Mouse (Mus musculus): ENCODE data around the gene Plch2.
A peak's percentile ranks its signal among the peaks of the same experiment; 100 is the strongest.

Plch2 gene

GRCm38 (mm10) chr4:154965856-154966255, 90.7 kb downstream of the Plch2 start:
- Histone ChIP-seq H3K4me1 (replicated peaks; ENCODE audit: low read depth, low read length) (peaks cover 46% of the 10 kb centered on the region), H3K27me3 (ENCODE audit: insufficient read depth, low read length) (peaks cover 30% of the 10 kb centered on the region), H3K9me3 (ENCODE audit: low read length) (peaks cover 20% of the 10 kb centered on the region), H3K36me3 (ENCODE audit: insufficient read depth, low read length) (peaks cover 45% of the 10 kb centered on the region), H3K4me3 (replicated peaks; ENCODE audit: low read length) (no peak overlapping the region; the same call in 1 of the 2 replicates)
- no peak for TF ChIP-seq CTCF (conservative IDR thresholded peaks at IDR 0.05; ENCODE audit: low read length)
- TF ChIP-seq POU5F1 (IDR thresholded peaks at IDR 0.05; ENCODE audit: borderline replicate concordance, low read length) = no peak
- no peak for TF ChIP-seq NANOG (IDR thresholded peaks at IDR 0.05; ENCODE audit: borderline replicate concordance, low read length)

- Histone ChIP-seq H3K9me3 (ENCODE audit: low read length) (peaks cover 9% of the 10 kb centered on the region), H3K4me1 (replicated peaks; ENCODE audit: low read depth, low read length) (peaks cover 54% of the 10 kb centered on the region), H3K36me3 (ENCODE audit: insufficient read depth, low read length) (peaks cover 34% of the 10 kb centered on the region), H3K4me3 (replicated peaks; ENCODE audit: low read length) (peak overlapping the region; percentile 91), H3K27me3 (ENCODE audit: insufficient read depth, low read length) (peaks cover 41% of the 10 kb centered on the region)
- TF ChIP-seq CTCF (conservative IDR thresholded peaks at IDR 0.05; ENCODE audit: low read length) (no peak), NANOG (IDR thresholded peaks at IDR 0.05; ENCODE audit: borderline replicate concordance, low read length) (no peak), POU5F1 (IDR thresholded peaks at IDR 0.05; ENCODE audit: borderline replicate concordance, low read length) (no peak)
These were observed 91.9 kb downstream of the Plch2 start for GRCm38 (mm10) chr4:154964581-154965235.

DNA sequence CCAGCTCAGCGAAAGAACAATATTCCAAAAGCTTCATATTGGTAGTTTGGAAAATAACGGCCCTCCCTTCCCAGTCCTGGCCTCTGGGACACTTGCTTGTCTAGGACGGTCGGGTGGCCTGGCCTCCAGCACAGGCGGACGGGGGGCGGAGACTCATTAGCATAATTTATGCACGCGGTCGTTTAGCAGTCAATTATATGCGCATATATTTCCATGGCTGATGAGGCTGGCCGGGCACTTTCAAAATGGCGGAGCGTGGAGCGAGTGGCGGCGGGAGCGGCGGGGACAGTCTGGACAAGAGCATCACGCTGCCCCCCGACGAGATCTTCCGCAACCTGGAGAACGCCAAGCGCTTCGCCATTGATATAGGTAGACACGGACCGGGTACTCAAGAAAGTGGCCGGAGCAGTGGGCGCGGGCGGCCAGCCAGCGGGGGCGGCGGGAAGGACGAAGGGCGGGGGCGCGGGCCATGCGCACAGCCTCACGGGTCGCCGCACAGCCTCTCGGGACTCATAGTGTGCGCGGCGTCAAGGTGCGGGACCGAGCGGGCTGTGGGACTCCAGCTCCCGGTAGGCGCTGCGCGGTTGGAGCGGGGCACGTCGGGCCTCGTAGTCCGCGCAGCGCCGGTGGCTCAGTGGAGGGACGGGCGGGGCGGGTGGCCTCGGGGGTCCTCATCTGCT, 92.5 kb downstream of the Plch2 start, which contains the start of gene Pank4:
TSS of gene Pank4 (plus strand) at position 223 of the 680 bp plus-strand sequence.
- Histone ChIP-seq H3K27me3 (ENCODE audit: insufficient read depth, low read length) (peaks cover 48% of the 10 kb centered on the region), H3K9me3 (ENCODE audit: low read length) (peaks cover 2% of the 10 kb centered on the region; the same call in 1 of the 2 replicates), H3K4me1 (replicated peaks; ENCODE audit: low read depth, low read length) (peaks cover 59% of the 10 kb centered on the region), H3K4me3 (replicated peaks; ENCODE audit: low read length) (peak within 1 kb of the TSS; percentile 91), H3K36me3 (ENCODE audit: insufficient read depth, low read length) (peaks cover 27% of the 10 kb centered on the region)
- TF ChIP-seq CTCF (conservative IDR thresholded peaks at IDR 0.05; ENCODE audit: low read length) = no peak
- TF ChIP-seq POU5F1 (IDR thresholded peaks at IDR 0.05; ENCODE audit: borderline replicate concordance, low read length) = peak; percentile 89
- no peak for TF ChIP-seq NANOG (IDR thresholded peaks at IDR 0.05; ENCODE audit: borderline replicate concordance, low read length)

DNA sequence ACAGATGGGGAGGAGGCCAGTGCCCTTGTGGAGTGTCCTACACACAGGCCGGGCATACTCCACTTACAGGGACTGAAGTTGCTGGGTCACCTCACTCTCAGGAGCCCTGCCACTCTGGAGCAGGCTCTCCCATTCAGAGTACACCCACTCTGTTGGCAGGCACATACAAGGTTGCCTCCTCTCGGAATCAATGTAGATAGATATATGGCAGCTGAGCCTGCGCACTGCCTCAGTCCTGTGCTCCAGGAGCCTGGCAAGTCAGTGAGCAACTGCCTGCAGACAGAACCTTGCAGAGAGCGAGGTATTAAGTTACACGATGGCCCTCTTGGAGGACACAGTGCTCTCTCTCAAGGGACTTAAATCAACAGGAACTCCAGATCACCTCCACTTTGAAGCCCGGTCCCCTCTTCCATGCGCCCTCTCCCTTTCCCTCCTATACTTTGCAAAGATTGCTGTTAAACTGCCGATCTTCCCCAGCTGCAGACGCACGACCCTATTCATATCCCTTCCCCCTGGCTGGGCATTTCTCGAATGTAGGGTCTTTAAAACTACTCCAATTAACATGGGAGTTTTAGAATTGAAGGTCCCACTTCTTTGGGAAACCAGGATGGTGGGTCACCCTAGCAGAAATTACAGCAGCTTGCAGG, 93.3 kb downstream of the Plch2 start:
- H3K4me1 ChIP-seq (replicated peaks; ENCODE audit: low read depth, low read length) = peaks cover 65% of the 10 kb centered on the region
- TF ChIP-seq NANOG (IDR thresholded peaks at IDR 0.05; ENCODE audit: borderline replicate concordance, low read length) = no peak
- peak overlapping the region; percentile 91 for H3K4me3 ChIP-seq (replicated peaks; ENCODE audit: low read length)
- peaks cover 22% of the 10 kb centered on the region for H3K36me3 ChIP-seq (ENCODE audit: insufficient read depth, low read length)
- peaks cover 54% of the 10 kb centered on the region for H3K27me3 ChIP-seq (ENCODE audit: insufficient read depth, low read length)
- no peaks in the 10 kb centered on the region for H3K9me3 ChIP-seq (ENCODE audit: low read length)

DNA sequence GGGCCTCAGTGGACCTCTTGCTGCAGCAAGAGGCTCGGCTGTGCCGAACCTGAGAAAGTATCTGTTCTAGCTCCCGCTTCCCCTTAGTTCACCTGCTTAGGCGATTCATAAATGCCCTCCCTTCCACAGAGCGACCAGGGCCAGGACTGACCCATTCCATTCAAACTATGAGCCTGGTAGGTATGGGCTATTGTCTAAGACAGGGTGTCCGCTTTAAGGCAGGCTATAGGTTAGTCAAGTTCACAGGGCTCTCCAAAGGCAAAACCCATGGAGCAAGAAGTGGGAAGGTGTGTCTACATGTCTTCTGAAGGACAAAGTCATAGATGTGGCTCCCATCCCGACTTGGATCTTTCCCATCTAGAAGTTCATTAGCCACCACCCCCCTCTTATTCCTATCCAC, 93.9 kb downstream of the Plch2 start:
- TF ChIP-seq NANOG (IDR thresholded peaks at IDR 0.05; ENCODE audit: borderline replicate concordance, low read length) = no peak
- no peak for TF ChIP-seq POU5F1 (IDR thresholded peaks at IDR 0.05; ENCODE audit: borderline replicate concordance, low read length)
- no peak for TF ChIP-seq CTCF (conservative IDR thresholded peaks at IDR 0.05; ENCODE audit: low read length)
- H3K27me3 ChIP-seq (ENCODE audit: insufficient read depth, low read length) = peaks cover 60% of the 10 kb centered on the region
- H3K4me1 ChIP-seq (replicated peaks; ENCODE audit: low read depth, low read length) = peaks cover 72% of the 10 kb centered on the region
- H3K9me3 ChIP-seq (ENCODE audit: low read length) = no peaks in the 10 kb centered on the region
- H3K4me3 ChIP-seq (replicated peaks; ENCODE audit: low read length) = no peak overlapping the region
- peaks cover 17% of the 10 kb centered on the region for H3K36me3 ChIP-seq (ENCODE audit: insufficient read depth, low read length)

DNA sequence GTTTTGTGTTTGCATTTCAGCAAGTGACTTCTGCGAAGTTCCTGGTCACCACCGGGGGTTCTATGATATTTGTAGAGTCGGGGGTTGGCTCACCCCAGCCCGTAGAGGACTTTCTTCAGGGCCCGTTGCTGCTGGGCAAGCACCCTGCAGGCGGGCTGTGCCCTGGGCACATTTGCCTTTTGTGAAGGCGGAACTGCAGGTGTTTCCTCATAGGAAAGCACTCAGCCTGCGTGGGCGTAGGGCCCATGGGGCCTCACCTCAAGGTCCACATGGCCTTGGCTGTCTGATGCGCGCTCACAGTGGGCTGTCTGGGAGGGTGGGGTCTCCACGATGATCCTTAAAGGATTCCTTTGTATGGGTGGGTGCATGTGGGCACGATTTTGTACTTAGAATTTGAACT, 94.7 kb downstream of the Plch2 start:
- no peaks in the 10 kb centered on the region for H3K9me3 ChIP-seq (ENCODE audit: low read length)
- peaks cover 76% of the 10 kb centered on the region for H3K4me1 ChIP-seq (replicated peaks; ENCODE audit: low read depth, low read length)
- TF ChIP-seq CTCF (conservative IDR thresholded peaks at IDR 0.05; ENCODE audit: low read length) (no peak), POU5F1 (IDR thresholded peaks at IDR 0.05; ENCODE audit: borderline replicate concordance, low read length) (no peak), NANOG (IDR thresholded peaks at IDR 0.05; ENCODE audit: borderline replicate concordance, low read length) (no peak)
- peaks cover 68% of the 10 kb centered on the region for H3K27me3 ChIP-seq (ENCODE audit: insufficient read depth, low read length)
- H3K36me3 ChIP-seq (ENCODE audit: insufficient read depth, low read length) = peaks cover 11% of the 10 kb centered on the region
- peak overlapping the region; percentile 83 for H3K4me3 ChIP-seq (replicated peaks; ENCODE audit: low read length)

DNA sequence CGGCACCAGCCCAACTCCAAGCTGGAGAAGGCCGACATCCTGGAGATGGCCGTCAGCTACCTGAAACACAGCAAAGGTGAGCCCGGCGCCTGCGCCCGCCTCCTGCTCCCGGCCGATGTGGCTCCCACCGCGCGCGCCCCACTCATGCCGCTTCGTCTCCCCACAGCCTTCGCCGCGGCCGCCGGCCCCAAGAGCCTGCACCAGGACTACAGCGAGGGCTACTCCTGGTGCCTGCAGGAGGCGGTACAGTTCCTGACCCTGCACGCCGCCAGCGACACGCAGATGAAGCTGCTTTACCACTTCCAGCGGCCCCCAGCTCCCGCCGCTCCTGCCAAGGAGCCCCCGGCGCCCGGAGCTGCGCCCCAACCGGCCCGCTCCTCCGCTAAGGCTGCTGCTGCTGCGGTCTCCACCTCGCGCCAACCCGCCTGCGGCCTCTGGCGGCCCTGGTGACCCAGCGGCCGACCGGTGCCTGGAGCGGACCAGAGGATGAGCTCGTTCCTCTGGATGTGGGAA, 95.3 kb downstream of the Plch2 start:
- no peak for TF ChIP-seq CTCF (conservative IDR thresholded peaks at IDR 0.05; ENCODE audit: low read length)
- no peak for TF ChIP-seq POU5F1 (IDR thresholded peaks at IDR 0.05; ENCODE audit: borderline replicate concordance, low read length)
- TF ChIP-seq NANOG (IDR thresholded peaks at IDR 0.05; ENCODE audit: borderline replicate concordance, low read length) = no peak
- Histone ChIP-seq H3K9me3 (ENCODE audit: low read length) (no peaks in the 10 kb centered on the region), H3K27me3 (ENCODE audit: insufficient read depth, low read length) (peaks cover 72% of the 10 kb centered on the region), H3K4me1 (replicated peaks; ENCODE audit: low read depth, low read length) (peaks cover 75% of the 10 kb centered on the region), H3K36me3 (ENCODE audit: insufficient read depth, low read length) (peaks cover 5% of the 10 kb centered on the region), H3K4me3 (replicated peaks; ENCODE audit: low read length) (peak overlapping the region; percentile 83)

DNA sequence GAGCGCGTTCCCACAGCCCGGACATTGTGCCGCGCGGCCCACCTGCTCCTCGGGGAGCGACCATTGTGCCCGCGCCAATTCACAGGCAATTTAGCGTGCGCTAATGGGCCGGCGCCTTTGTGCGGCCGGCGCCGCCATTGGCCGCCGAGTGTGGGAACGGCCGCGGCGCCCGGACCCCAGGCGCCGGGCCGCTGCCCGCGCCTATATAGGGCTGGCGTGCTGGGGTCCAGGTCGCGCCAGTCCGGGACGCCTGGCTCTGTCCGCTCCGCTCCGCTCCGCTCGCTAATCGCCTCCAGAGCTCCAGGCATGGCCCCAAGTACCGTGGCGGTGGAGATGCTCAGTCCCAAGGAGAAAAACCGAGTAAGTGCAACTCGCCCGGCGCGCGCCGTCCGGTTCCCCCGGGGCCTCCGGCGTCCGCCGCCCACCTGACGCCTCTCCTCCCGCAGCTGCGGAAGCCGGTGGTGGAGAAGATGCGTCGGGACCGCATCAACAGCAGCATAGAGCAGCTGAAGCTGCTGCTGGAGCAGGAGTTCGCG, 95.8 kb downstream of the Plch2 start, which contains the start of gene Hes5:
TSS of gene Hes5 (plus strand) at position 234 of the 536 bp plus-strand sequence.
- Histone ChIP-seq H3K9me3 (ENCODE audit: low read length) (no peaks in the 10 kb centered on the region), H3K36me3 (ENCODE audit: insufficient read depth, low read length) (no peaks in the 10 kb centered on the region)

More for the DNA sequence above, 95.8 kb downstream of the Plch2 start, which contains the start of gene Hes5:
- peaks cover 72% of the 10 kb centered on the region for H3K4me1 ChIP-seq (replicated peaks; ENCODE audit: low read depth, low read length)
- TF ChIP-seq POU5F1 (IDR thresholded peaks at IDR 0.05; ENCODE audit: borderline replicate concordance, low read length) = no peak
- TF ChIP-seq NANOG (IDR thresholded peaks at IDR 0.05; ENCODE audit: borderline replicate concordance, low read length) = no peak
- no peak for TF ChIP-seq CTCF (conservative IDR thresholded peaks at IDR 0.05; ENCODE audit: low read length)
- H3K27me3 ChIP-seq (ENCODE audit: insufficient read depth, low read length) = peaks cover 76% of the 10 kb centered on the region
- H3K4me3 ChIP-seq (replicated peaks; ENCODE audit: low read length) = peak within 1 kb of the TSS; percentile 83

All from E14TG2a.4 (cell line).